Mouse (Mus musculus): ENCODE data around the gene Rasgef1b.
A peak's percentile ranks its signal among the peaks of the same experiment; 100 is the strongest.
"Not testable (repeated sequence)": the region's sequence is repeated elsewhere in the genome, so short reads cannot be mapped to it uniquely, and the experiment has no call there.

The Rasgef1b gene

GRCm38 (mm10) chr5:99218385-99218784 lies 510.5 kb downstream of the Rasgef1b start:
- peak; percentile 54 for DNase-seq (ENCODE audit: inconsistent ontology term)

GRCm38 (mm10) chr5:99216588-99217152 lies 512.2 kb downstream of the Rasgef1b start:
- not testable (repeated sequence) for DNase-seq (ENCODE audit: inconsistent ontology term)

- peak; percentile 70 for DNase-seq (ENCODE audit: inconsistent ontology term)
Measured at GRCm38 (mm10) chr5:99215207-99216157, 513.4 kb downstream of the Rasgef1b start.

GRCm38 (mm10) chr5:99214400-99214799 lies 514.5 kb downstream of the Rasgef1b start:
- peak; percentile 72 for DNase-seq (ENCODE audit: inconsistent ontology term)

DNA sequence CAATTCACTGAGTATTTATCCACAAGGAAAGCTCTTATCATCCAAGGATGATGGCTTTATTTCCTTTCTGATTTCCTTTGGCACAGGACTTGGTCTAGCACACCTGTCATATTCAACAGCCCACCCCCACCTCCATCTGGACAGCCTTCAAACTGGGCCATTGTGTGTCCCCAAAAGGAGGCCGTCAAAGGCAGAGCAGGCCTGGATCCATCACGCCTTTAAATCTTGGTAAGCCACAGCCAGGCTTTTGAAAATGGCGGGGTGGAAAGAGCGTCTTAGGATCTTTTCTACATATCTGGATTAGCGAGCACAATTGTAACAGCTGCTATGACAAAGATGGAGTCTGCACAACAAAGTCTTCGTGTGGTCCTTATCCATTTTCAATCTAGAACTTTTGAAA lies 515.7 kb downstream of the Rasgef1b start:
- no peak for DNase-seq (ENCODE audit: inconsistent ontology term)

DNA sequence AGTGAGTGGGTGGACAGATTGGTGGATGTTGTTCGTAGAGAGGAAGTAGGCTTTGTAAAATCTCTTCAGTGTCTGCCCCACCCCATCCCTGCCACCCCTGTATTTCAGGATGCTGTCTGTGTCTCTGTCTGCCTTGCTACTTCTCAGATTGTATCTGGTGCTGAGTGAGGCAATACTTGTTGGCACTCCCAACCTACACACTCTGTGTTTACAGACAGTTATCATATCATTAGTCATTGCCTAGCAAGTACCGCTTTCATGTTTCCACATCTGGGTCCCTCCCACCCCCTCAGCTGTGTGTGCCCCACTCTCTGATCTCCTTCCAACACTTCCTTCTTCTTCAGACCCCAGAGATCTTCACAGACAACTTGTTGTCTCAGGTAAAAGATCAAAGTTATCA lies 525.4 kb downstream of the Rasgef1b start:
- DNase-seq (ENCODE audit: inconsistent ontology term), result no peak

GRCm38 (mm10) chr5:99202074-99202837 lies 526.6 kb downstream of the Rasgef1b start:
- peak; percentile 80 for DNase-seq (ENCODE audit: inconsistent ontology term)

DNA sequence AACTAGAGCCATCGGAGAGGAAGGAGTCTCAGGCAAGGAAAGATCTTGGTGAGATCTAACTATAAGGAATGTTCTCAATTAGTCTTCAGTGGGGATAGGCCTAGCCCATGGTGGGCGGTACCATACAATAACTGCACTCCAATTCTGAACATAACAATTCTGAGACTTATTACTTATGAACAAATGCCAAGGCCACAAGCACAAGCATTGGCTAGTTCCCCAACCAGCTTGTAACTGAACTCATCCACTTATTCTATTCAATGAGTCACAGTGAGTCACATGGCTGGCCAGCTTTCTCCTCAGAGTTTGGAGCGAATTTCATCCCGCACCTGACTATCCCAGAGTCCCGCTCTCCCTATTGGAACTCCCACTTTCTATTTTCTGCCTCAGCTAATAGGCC lies 533.4 kb downstream of the Rasgef1b start:
- peak; percentile 18 for DNase-seq (ENCODE audit: inconsistent ontology term)

GRCm38 (mm10) chr5:99190941-99191800 lies 537.7 kb downstream of the Rasgef1b start:
- no peak for DNase-seq (ENCODE audit: inconsistent ontology term)

DNA sequence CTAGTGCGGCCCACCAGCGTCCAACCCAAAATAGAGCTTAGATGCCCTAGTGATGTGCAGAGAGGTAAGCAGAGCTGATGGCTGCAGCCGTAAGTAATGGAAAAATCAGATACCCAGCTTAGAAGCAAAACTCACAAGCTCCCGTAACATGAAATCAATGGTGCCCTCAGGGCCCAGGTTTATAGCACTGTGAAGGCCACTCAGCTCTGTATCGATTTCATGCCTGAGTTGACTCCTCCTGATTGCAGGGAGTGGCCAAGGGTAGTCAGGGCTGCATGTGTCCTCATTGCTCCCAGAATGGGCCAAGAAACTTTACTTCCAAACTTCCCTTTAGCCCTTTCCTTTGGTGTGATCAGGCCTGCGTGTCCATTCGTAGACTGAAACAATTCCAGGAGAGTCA lies 545.2 kb downstream of the Rasgef1b start:
- no peak for DNase-seq (ENCODE audit: inconsistent ontology term)

- DNase-seq (ENCODE audit: inconsistent ontology term), result no peak
Measured at GRCm38 (mm10) chr5:99174608-99175385, 554.1 kb downstream of the Rasgef1b start.

GRCm38 (mm10) chr5:99169836-99170235 lies 559.0 kb downstream of the Rasgef1b start:
- DNase-seq (ENCODE audit: inconsistent ontology term), result no peak

GRCm38 (mm10) chr5:99167767-99168166 lies 561.1 kb downstream of the Rasgef1b start:
- no peak for DNase-seq (ENCODE audit: inconsistent ontology term)
